Mouse (Mus musculus) heart, embryonic 11.5 days (tissue): ENCODE measurements at regions not wholly inside any gene's neighbourhood (a gene's known extent, or its start where the extent isn't known, plus 50 kb on each side); places are given as distances from the start of the nearest gene placed in this dataset.

Experiments
- ATAC-seq: fragments of 200-750 bp; cut with Nextera tagmentation; replicated peaks from 2 replicates; pipeline ENCODE4 v1.8.0; 2017; ENCODE audit warnings: moderate library complexity; ENCODE audit not compliant: insufficient number of reproducible peaks, low FRiP score, low TSS enrichment
- H3K27ac ChIP-seq: fragments of 300-500 bp; sonication (generic); 2 replicates; pipeline ENCODE4 v1.5.1; 2014; ENCODE audit warnings: mild to moderate bottlenecking, low read depth, low read length
- H3K27me3 ChIP-seq: fragments of 300-500 bp; sonication (generic); 2 replicates; pipeline ENCODE4 v1.6.1; 2014; ENCODE audit warnings: mild to moderate bottlenecking, low read length, mixed read lengths; ENCODE audit not compliant: control insufficient read depth, insufficient read depth
- H3K36me3 ChIP-seq: fragments of 300-500 bp; sonication (generic); 2 replicates; pipeline ENCODE4 v1.6.1; 2014; ENCODE audit warnings: mild to moderate bottlenecking, low read length, moderate library complexity, mixed read lengths; ENCODE audit not compliant: control insufficient read depth, insufficient read depth
- H3K4me1 ChIP-seq: fragments of 300-500 bp; sonication (generic); 2 replicates; pipeline ENCODE4 v1.6.1; 2014; ENCODE audit warnings: low read length; ENCODE audit not compliant: control insufficient read depth, insufficient read depth
- H3K4me2 ChIP-seq: fragments of 300-500 bp; sonication (generic); 2 replicates; pipeline ENCODE4 v1.6.1; 2014; ENCODE audit warnings: mild to moderate bottlenecking, moderate library complexity
- H3K4me3 ChIP-seq: fragments of 300-500 bp; sonication (generic); 2 replicates; pipeline ENCODE4 v1.5.1; 2014; ENCODE audit warnings: low read depth, low read length
- H3K9ac ChIP-seq: fragments of 300-500 bp; sonication (generic); 2 replicates; pipeline ENCODE4 v1.6.1; 2014; ENCODE audit warnings: mild to moderate bottlenecking, low read depth, low read length, moderate library complexity
- H3K9me3 ChIP-seq: fragments of 300-500 bp; sonication (generic); replicated peaks from 2 replicates; pipeline ENCODE4 v1.6.1; 2016; ENCODE audit warnings: low read length; ENCODE audit not compliant: control insufficient read depth
- WGBS: fragments of 180-500 bp; shearing (Covaris S2); extraction: QIAGEN DNeasy Blood & Tissue Kit; methylation state at CpG from one replicate; pipeline ENCODE4 v1.1.7; 2014; ENCODE audit not compliant: insufficient replicate concordance; 5-methylcytosine and 5-hydroxymethylcytosine counted together

DNA sequence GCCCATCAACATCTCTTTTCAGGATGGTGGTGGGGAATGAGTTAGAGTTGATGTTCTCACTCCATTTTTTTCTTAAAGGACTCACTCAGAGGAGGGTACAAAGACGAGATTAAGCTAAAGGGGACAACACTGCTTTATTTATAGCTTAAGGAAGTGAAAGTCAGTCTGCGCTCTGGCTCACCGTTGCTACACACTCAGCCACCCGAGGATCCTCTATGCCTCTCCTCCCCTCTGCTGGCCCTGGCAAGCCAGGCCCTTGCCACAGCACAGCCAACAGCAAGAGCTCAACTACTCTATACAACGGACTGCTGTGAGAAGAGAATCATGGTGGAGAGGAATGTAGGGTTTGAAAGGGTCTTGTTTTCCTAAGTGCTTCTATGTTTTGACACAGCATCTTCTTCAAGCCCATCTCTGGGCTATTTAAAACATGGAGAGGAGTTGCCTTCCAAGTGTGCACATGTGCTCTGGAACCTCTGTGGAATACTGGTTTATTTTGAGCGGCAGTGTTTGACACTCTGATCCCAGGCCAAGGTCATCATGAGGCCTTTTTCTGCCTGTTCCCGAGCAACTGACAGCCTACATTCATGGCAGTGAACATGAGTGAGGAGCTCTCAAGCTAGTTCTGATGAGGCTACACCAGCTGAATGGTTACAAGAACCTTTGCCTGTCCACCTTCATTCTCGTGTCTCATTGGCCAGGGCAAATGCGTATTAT, 291.9 kb upstream of the Klf4 start:
- H3K27me3 ChIP-seq: no peaks in the 10 kb centered on the region
- ATAC-seq: no peak
- H3K4me1 ChIP-seq: no peaks in the 10 kb centered on the region
- no peak overlapping the region for H3K9ac ChIP-seq
- no peak overlapping the region for H3K27ac ChIP-seq
- no peaks in the 10 kb centered on the region for H3K36me3 ChIP-seq
- WGBS: 64% methylated on average over 9 of the region's 9 CpGs
- no peaks in the 10 kb centered on the region for H3K9me3 ChIP-seq
- no peak overlapping the region for H3K4me2 ChIP-seq
- H3K4me3 ChIP-seq: no peak overlapping the region

DNA sequence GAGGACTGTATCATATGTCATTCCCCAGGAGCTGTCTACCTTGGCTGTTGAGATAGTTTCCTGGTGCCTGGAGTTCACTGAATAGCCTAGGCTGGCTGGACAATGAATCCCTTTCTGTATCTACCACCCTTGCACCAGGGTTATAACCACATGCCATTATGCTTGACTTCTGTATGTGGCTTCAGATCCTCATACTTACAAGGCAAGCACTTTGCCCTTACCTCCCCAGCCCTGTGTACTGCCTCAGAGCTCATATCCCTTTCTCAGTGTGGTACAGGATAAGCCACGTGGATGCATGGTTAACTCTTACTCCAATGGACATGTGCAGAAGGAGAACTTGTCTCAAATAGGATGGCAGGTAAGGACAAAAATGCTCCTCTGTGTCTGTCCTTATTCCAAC, 291.3 kb upstream of the Klf4 start:
- Histone ChIP-seq H3K4me3 (no peak overlapping the region), H3K4me2 (no peak overlapping the region), H3K4me1 (no peaks in the 10 kb centered on the region), H3K27ac (no peak overlapping the region), H3K9me3 (no peaks in the 10 kb centered on the region), H3K36me3 (no peaks in the 10 kb centered on the region), H3K27me3 (no peaks in the 10 kb centered on the region), H3K9ac (no peak overlapping the region)
- ATAC-seq: no peak
- WGBS: 52% methylated on average over 1 of the region's 1 CpGs

- no peaks in the 10 kb centered on the region for H3K4me1 ChIP-seq
- ATAC-seq: no peak
- 82% methylated on average over 4 of the region's 4 CpGs for WGBS
- H3K36me3 ChIP-seq: no peaks in the 10 kb centered on the region
- H3K9ac ChIP-seq: no peak overlapping the region
- H3K27ac ChIP-seq: no peak overlapping the region
- no peaks in the 10 kb centered on the region for H3K27me3 ChIP-seq
- H3K9me3 ChIP-seq: no peaks in the 10 kb centered on the region
- H3K4me2 ChIP-seq: no peak overlapping the region
- no peak overlapping the region for H3K4me3 ChIP-seq
These were observed 285.0 kb upstream of the Klf4 start for GRCm38 (mm10) chr4:55817035-55817818.

- Histone ChIP-seq H3K4me2 (no peak overlapping the region), H3K27ac (no peak overlapping the region), H3K27me3 (no peaks in the 10 kb centered on the region), H3K4me3 (no peak overlapping the region), H3K9ac (no peak overlapping the region), H3K4me1 (no peaks in the 10 kb centered on the region), H3K36me3 (no peaks in the 10 kb centered on the region), H3K9me3 (no peaks in the 10 kb centered on the region)
- ATAC-seq: no peak
- 78% methylated on average over 3 of the region's 3 CpGs for WGBS
These were observed 283.6 kb upstream of the Klf4 start for GRCm38 (mm10) chr4:55815832-55816231.

- H3K4me1 ChIP-seq: no peaks in the 10 kb centered on the region
- 73% methylated on average over 8 of the region's 8 CpGs for WGBS
These were observed 280.6 kb upstream of the Klf4 start for GRCm38 (mm10) chr4:55812846-55813245.

DNA sequence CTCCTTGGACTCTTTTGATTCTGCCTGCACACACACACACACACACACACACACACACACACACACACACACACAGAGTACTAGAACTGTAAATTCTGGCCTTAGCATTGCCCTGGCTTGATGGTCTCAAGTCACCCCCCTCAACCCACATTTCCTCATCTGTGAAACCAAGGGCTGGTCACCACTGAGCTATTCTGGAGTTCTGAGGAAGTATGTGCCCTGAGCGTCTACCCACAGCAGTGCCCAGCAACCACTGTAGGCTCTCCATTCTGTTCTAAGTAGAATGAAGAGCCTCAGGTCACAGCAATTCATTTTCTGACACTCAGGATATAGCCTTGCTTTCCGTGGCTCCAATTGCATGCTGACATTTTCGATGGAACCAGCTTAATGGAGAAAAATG, 279.4 kb upstream of the Klf4 start:
- Histone ChIP-seq H3K4me2 (no peak overlapping the region), H3K9me3 (no peaks in the 10 kb centered on the region), H3K27ac (no peak overlapping the region), H3K27me3 (no peaks in the 10 kb centered on the region), H3K4me3 (no peak overlapping the region), H3K9ac (no peak overlapping the region), H3K4me1 (no peaks in the 10 kb centered on the region), H3K36me3 (no peaks in the 10 kb centered on the region)
- ATAC-seq: no peak
- 70% methylated on average over 3 of the region's 3 CpGs for WGBS

More at GRCm38 (mm10) chr4:55812846-55813245, 280.6 kb upstream of the Klf4 start:
- Histone ChIP-seq H3K4me2 (no peak overlapping the region), H3K9me3 (no peaks in the 10 kb centered on the region), H3K9ac (no peak overlapping the region), H3K4me3 (no peak overlapping the region), H3K27ac (no peak overlapping the region), H3K27me3 (no peaks in the 10 kb centered on the region), H3K36me3 (no peaks in the 10 kb centered on the region)
- ATAC-seq: no peak

GRCm38 (mm10) chr4:55808501-55808900, 276.2 kb upstream of the Klf4 start:
- Histone ChIP-seq H3K27me3 (no peaks in the 10 kb centered on the region), H3K36me3 (no peaks in the 10 kb centered on the region), H3K9me3 (no peaks in the 10 kb centered on the region), H3K4me2 (no peak overlapping the region), H3K4me1 (no peaks in the 10 kb centered on the region), H3K27ac (no peak overlapping the region), H3K4me3 (no peak overlapping the region), H3K9ac (no peak overlapping the region)
- no peak for ATAC-seq
- WGBS: 72% methylated on average over 5 of the region's 5 CpGs

- H3K27me3 ChIP-seq: no peaks in the 10 kb centered on the region
- no peak overlapping the region for H3K9ac ChIP-seq
- no peak for ATAC-seq
- 72% methylated on average over 3 of the region's 3 CpGs for WGBS
- H3K4me3 ChIP-seq: no peak overlapping the region
- H3K4me1 ChIP-seq: no peaks in the 10 kb centered on the region
- H3K36me3 ChIP-seq: no peaks in the 10 kb centered on the region
- no peak overlapping the region for H3K27ac ChIP-seq
- H3K4me2 ChIP-seq: no peak overlapping the region
- H3K9me3 ChIP-seq: no peaks in the 10 kb centered on the region
These were observed 274.5 kb upstream of the Klf4 start for GRCm38 (mm10) chr4:55806799-55807198.
